Mouse (Mus musculus) spleen, adult 10 weeks (tissue): ENCODE measurements around the gene Ces1e. TPM values are rescaled to one million over a fixed set of nuclear protein-coding genes. Genes with fewer than 3 reads are reported as not detected.

Experiments
- polyA plus RNA-seq: library from polyadenylated mRNA; stranded (reverse); fragments of 350-450 nt; fragmentation: Illumina TruSeq; extraction: RNeasy Lipid Tissue Mini Kit (QIAGEN cat#74804); gene quantifications from one replicate; pipeline ENCODE4 v1.2.3, GENCODE M21; 2015; ENCODE audit warnings: low replicate concordance; ENCODE audit not compliant: insufficient read depth

The Ces1e gene
- not detected for polyA plus RNA-seq

DNA sequence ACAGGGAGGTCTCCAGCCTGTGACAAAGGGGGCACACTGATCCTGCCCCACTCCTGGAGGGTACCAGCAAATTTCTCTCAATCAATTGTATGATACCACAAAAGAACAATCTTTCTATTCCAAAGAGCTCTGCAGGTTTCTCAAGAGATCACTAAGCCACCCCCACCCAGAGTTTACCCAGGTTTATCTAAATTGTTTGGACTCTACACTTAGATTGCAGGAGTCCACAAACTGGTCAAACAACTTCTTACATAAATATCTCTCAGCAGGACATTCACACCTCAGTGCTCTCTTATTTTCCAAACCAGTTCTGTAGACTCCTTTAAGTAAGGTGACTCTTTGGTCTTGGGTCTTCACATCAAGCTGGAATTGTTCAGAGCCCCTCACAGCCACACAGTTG lies at the start of gene Ces1e:
TSS of gene Ces1e (minus strand) at position 174 of the 400 bp plus-strand sequence.

DNA sequence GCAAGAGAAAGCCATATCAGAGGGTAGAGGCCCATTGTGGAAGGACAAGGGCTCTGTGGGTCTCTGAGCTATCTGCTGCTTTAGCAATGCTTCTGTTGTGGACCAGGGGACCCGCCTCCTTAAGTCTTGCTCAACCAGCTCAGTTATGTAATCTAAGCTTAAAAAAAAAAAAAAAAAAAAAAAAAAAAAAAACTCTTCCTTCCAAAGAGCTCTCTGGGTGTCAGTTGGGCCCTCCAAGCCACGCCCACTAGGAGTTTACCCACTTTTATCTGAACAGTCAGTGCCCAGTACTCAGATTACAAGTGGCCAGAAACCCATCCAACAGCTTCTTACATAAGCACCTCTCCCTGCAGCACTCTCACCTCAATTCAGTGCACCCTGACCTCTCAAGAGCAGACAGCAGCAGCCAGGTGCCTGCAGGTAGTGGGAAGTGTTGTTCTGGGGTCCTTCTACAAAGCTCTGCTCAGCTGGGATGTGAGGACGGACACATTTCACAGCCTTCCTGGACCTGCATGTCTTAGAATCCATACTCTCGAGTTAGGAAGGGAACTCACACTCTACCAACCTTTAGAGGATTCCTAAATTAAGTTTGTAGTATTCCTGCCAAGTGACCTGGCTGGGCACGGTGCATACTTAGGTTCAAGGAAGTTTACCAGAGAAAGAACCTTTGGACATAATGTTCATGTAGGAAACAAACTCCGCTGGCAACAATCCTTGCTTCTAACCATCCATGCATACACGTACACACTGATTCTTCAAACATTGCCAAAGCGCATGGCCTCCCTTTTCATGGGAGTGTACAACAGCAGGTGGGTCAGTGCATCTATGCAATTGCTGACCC lies 31.5 kb downstream of the Ces1e start, which contains the start of gene Ces1d:
TSS of gene Ces1d (minus strand) at position 154 of the 841 bp plus-strand sequence.

Other genes with a start within 250 kb of the Ces1e start
- gene Ces1a, start 181.4 kb downstream of the Ces1e start, polyA plus RNA-seq = not detected
- not detected for gene Ces1b, start 149.6 kb downstream of the Ces1e start, polyA plus RNA-seq
- not detected for gene Ces1c, start 98.3 kb downstream of the Ces1e start, polyA plus RNA-seq
- 1.5 TPM for gene Ces1d, start 31.8 kb downstream of the Ces1e start, polyA plus RNA-seq
- gene Ces1f, start 50.1 kb upstream of the Ces1e start, polyA plus RNA-seq = 0.28 TPM
- not detected for gene Ces1g, start 107.7 kb upstream of the Ces1e start, polyA plus RNA-seq
- not detected for gene Ces1h, start 150.1 kb upstream of the Ces1e start, polyA plus RNA-seq